23 mouse cellular contexts compared by ENCODE assay signal in the genomic region with DNA sequence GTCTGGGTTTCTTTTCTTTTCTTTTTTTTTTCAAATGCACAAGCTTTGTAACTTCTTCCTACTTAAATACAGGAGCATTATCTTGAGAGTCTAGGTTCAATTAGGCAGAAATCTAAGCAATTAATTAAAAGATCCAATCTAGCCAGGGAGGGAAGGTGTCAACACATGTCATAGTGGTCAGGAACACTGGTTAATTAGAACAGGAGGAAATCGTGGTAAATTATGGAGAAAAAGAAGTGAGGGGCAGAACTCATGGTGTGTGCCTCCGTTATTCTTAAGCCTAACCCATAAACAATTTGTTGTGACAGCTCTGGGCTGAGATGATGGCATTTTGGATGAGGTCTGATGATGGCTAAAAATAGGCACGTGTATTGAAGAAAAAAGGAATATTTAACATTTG.
DNase-seq lines count a peak whose midpoint lies in the region; ATAC-seq and TF ChIP-seq lines count a peak whose summit lies in the region.
"Had no signal": no experiment of that assay in that cellular context is flagged by ENCODE, and none has a peak within 500 bp of the region (broad histone marks: within the 10 kb centered on the region; RNA-seq: fewer than 3 reads in every experiment).

No protein-coding gene starts in this region.

- intact Hi-C loops in left cerebral cortex, postnatal 14 days (cut with DNase I): no loop called here

- H3K27ac ChIP-seq in forebrain, embryonic 11.5 days (ENCODE audit: low read depth, low read length): no peak overlapping the region
- no peak overlapping the region for H3K27ac ChIP-seq in forebrain, embryonic 10.5 days
- no peak overlapping the region for H3K27ac ChIP-seq in forebrain, postnatal 0 days (ENCODE audit: low read depth, low read length)
- peak overlapping the region; percentile 85 for H3K27ac ChIP-seq in midbrain, embryonic 15.5 days
- H3K27ac ChIP-seq in heart, embryonic 12.5 days (ENCODE audit: poor library complexity, severe bottlenecking): no peak overlapping the region
- H3K27ac ChIP-seq: intestine, embryonic 15.5 days; limb, embryonic 12.5 days; liver, embryonic 12.5 days had no signal

- peak; percentile 23; the same call in 1 of the 2 replicates for ATAC-seq in forebrain, embryonic 11.5 days (replicated peaks; ENCODE audit: low FRiP score)
- ATAC-seq in forebrain, postnatal 0 days: peak; percentile 6; the same call in 1 of the 2 replicates
- ATAC-seq in midbrain, embryonic 15.5 days (replicated peaks): no peak
- no peak for ATAC-seq in heart, embryonic 12.5 days (ENCODE audit: insufficient number of reproducible peaks, low FRiP score)
- ATAC-seq: intestine, embryonic 15.5 days; liver, embryonic 12.5 days; Patski had no signal

- WGBS in forebrain, embryonic 11.5 days: 26% methylated on average over 3 of the region's 3 CpGs
- WGBS in forebrain, embryonic 10.5 days: 57% methylated on average over 3 of the region's 3 CpGs
- WGBS in forebrain, postnatal 0 days: 10% methylated on average over 3 of the region's 3 CpGs
- 26% methylated on average over 3 of the region's 3 CpGs for WGBS in midbrain, embryonic 15.5 days
- WGBS in heart, embryonic 12.5 days: 71% methylated on average over 3 of the region's 3 CpGs

- peaks cover 2% of the 10 kb centered on the region; the same call in 1 of the 2 replicates for H3K27me3 ChIP-seq in forebrain, embryonic 11.5 days (ENCODE audit: control insufficient read depth, insufficient read depth, low read length)
- no peaks in the 10 kb centered on the region for H3K27me3 ChIP-seq in forebrain, embryonic 10.5 days (ENCODE audit: poor library complexity, severe bottlenecking)
- H3K27me3 ChIP-seq in forebrain, postnatal 0 days (ENCODE audit: insufficient read depth, low read length): no peaks in the 10 kb centered on the region
- no peaks in the 10 kb centered on the region for H3K27me3 ChIP-seq in midbrain, embryonic 15.5 days (replicated peaks)
- H3K27me3 ChIP-seq in heart, embryonic 12.5 days (replicated peaks): no peaks in the 10 kb centered on the region
- H3K27me3 ChIP-seq: intestine, embryonic 15.5 days; limb, embryonic 12.5 days; liver, embryonic 12.5 days; neural tube, embryonic 12.5 days; Patski had no signal

- H3K4me1 ChIP-seq in forebrain, embryonic 11.5 days (replicated peaks; ENCODE audit: control insufficient read depth, insufficient read depth, low read length): peaks cover 20% of the 10 kb centered on the region
- H3K4me1 ChIP-seq in forebrain, embryonic 10.5 days: peaks cover 56% of the 10 kb centered on the region
- H3K4me1 ChIP-seq in forebrain, postnatal 0 days (ENCODE audit: insufficient read depth): peaks cover 18% of the 10 kb centered on the region
- peaks cover 42% of the 10 kb centered on the region for H3K4me1 ChIP-seq in midbrain, embryonic 15.5 days
- H3K4me1 ChIP-seq in heart, embryonic 12.5 days (replicated peaks): peaks cover 43% of the 10 kb centered on the region

- H3K36me3 ChIP-seq in forebrain, embryonic 11.5 days (ENCODE audit: control insufficient read depth, insufficient read depth, low read length): no peaks in the 10 kb centered on the region
- peaks cover 8% of the 10 kb centered on the region for H3K36me3 ChIP-seq in forebrain, embryonic 10.5 days (replicated peaks)
- H3K36me3 ChIP-seq in forebrain, postnatal 0 days (ENCODE audit: insufficient read depth): no peaks in the 10 kb centered on the region
- H3K36me3 ChIP-seq in midbrain, embryonic 15.5 days (replicated peaks): no peaks in the 10 kb centered on the region
- H3K36me3 ChIP-seq in heart, embryonic 12.5 days: peaks cover 5% of the 10 kb centered on the region; the same call in 1 of the 2 replicates
- H3K36me3 ChIP-seq: intestine, embryonic 15.5 days; liver, embryonic 12.5 days; neural tube, embryonic 12.5 days had no signal

- no peak overlapping the region for H3K4me2 ChIP-seq in forebrain, embryonic 11.5 days (ENCODE audit: low read depth, low read length, severe bottlenecking)
- H3K4me2 ChIP-seq in forebrain, postnatal 0 days (ENCODE audit: low read depth): no peak overlapping the region
- H3K4me2 ChIP-seq in midbrain, embryonic 15.5 days: no peak overlapping the region
- H3K4me2 ChIP-seq in heart, embryonic 12.5 days: no peak overlapping the region
- H3K4me2 ChIP-seq: intestine, embryonic 15.5 days; limb, embryonic 12.5 days; liver, embryonic 12.5 days had no signal

- no peak overlapping the region for H3K9ac ChIP-seq in forebrain, embryonic 11.5 days (ENCODE audit: low read length)
- H3K9ac ChIP-seq in forebrain, postnatal 0 days: no peak overlapping the region
- no peak overlapping the region for H3K9ac ChIP-seq in midbrain, embryonic 15.5 days
- no peak overlapping the region for H3K9ac ChIP-seq in heart, embryonic 12.5 days
- H3K9ac ChIP-seq: intestine, embryonic 15.5 days; limb, embryonic 12.5 days; liver, embryonic 12.5 days had no signal

- no peak for DNase-seq in forebrain, embryonic 11.5 days (ENCODE audit: low spot score)
- no peak for DNase-seq in forebrain, embryonic 10.5 days (ENCODE audit: extremely low spot score, low spot score)
- DNase-seq in Muller cell, postnatal 12 days (ENCODE audit: inconsistent ontology term): peak; percentile 85
- DNase-seq in forebrain, postnatal 0 days: no peak
- DNase-seq in left cerebral cortex, postnatal 14 days (ENCODE audit: low spot score in 2 of 2): no peak
- DNase-seq in natural killer cell, adult 2 months (ENCODE audit: low spot score in 2 of 2): no peak
- DNase-seq: adrenal gland, adult 8-10 months; cerebellum, adult 11-12 months; heart, postnatal 36 days; kidney, adult 9 months; kidney, postnatal 36 days; layer of hippocampus, adult 9-11 months; lung, adult 2 months; lung, postnatal 36 days; right cerebral cortex, postnatal 25 days had no signal

- TF ChIP-seq CTCF in forebrain, postnatal 0 days (IDR thresholded peaks at IDR 0.05; ENCODE audit: low read depth): no peak

- no peak overlapping the region for H3K4me3 ChIP-seq in forebrain, embryonic 11.5 days (ENCODE audit: low read depth, low read length)
- no peak overlapping the region for H3K4me3 ChIP-seq in forebrain, embryonic 10.5 days
- H3K4me3 ChIP-seq in forebrain, postnatal 0 days (ENCODE audit: low read depth, low read length): no peak overlapping the region
- no peak overlapping the region for H3K4me3 ChIP-seq in midbrain, embryonic 15.5 days
- no peak overlapping the region for H3K4me3 ChIP-seq in heart, embryonic 12.5 days
- H3K4me3 ChIP-seq: embryonic facial prominence, embryonic 10.5 days; intestine, embryonic 15.5 days; limb, embryonic 12.5 days; liver, embryonic 12.5 days; neural tube, embryonic 12.5 days had no signal

- no peaks in the 10 kb centered on the region for H3K9me3 ChIP-seq in forebrain, embryonic 11.5 days (ENCODE audit: control insufficient read depth, low read length)
- peaks cover 7% of the 10 kb centered on the region; the same call in 1 of the 2 replicates for H3K9me3 ChIP-seq in forebrain, embryonic 10.5 days
- H3K9me3 ChIP-seq in forebrain, postnatal 0 days (ENCODE audit: low read length): no peaks in the 10 kb centered on the region
- H3K9me3 ChIP-seq in midbrain, embryonic 15.5 days: no peaks in the 10 kb centered on the region
- no peaks in the 10 kb centered on the region for H3K9me3 ChIP-seq in heart, embryonic 12.5 days (replicated peaks)
- H3K9me3 ChIP-seq: intestine, embryonic 15.5 days; liver, embryonic 12.5 days; neural tube, embryonic 12.5 days had no signal

Comparison
In these comparisons a context has a peak if more than half of its experiments do, and no peak if none do; other contexts are left out.
1. ATAC-seq: peak in forebrain, embryonic 11.5 days (single experiment) and forebrain, postnatal 0 days (single experiment); none in midbrain, embryonic 15.5 days (single experiment) and heart, embryonic 12.5 days (single experiment).